Mouse (Mus musculus): ENCODE data around the gene Rad50. TPM values are rescaled to one million over a fixed set of nuclear protein-coding genes. Genes with fewer than 3 reads are reported as not detected.
A peak's percentile ranks its signal among the peaks of the same experiment; 100 is the strongest.

Rad50 gene
- polyA plus RNA-seq, 1 experiment from 2014 or later: 15.6 TPM

GRCm38 (mm10) chr11:53706236-53706933 is 734 bp downstream of the Rad50 start:
- TF ChIP-seq CTCF (IDR thresholded peaks at IDR 0.05; ENCODE audit: low read depth): no peak; the same call in 1 of the 2 replicates
- 5% methylated on average over 29 of the region's 29 CpGs for WGBS
- Histone ChIP-seq H3K4me1 (replicated peaks; ENCODE audit: control insufficient read depth, insufficient read depth, low read length) (no peaks in the 10 kb centered on the region), H3K9ac (ENCODE audit: low read depth, low read length) (peak overlapping the region; percentile 59), H3K27me3 (replicated peaks; ENCODE audit: control insufficient read depth, insufficient read depth, low read length) (no peaks in the 10 kb centered on the region), H3K27ac (ENCODE audit: low read depth, low read length) (peak overlapping the region; percentile 75), H3K4me2 (replicated peaks; ENCODE audit: low read depth) (peak overlapping the region; percentile 85), H3K36me3 (ENCODE audit: control insufficient read depth, insufficient read depth) (peaks cover 3% of the 10 kb centered on the region), H3K9me3 (ENCODE audit: control insufficient read depth) (no peaks in the 10 kb centered on the region), H3K4me3 (ENCODE audit: low read depth, low read length) (peak overlapping the region; percentile 72)
- peak; percentile 71 for ATAC-seq

GRCm38 (mm10) chr11:53699351-53699750 is 7.8 kb downstream of the Rad50 start:
- Histone ChIP-seq H3K4me1 (replicated peaks; ENCODE audit: control insufficient read depth, insufficient read depth, low read length) (no peaks in the 10 kb centered on the region), H3K27ac (ENCODE audit: low read depth, low read length) (no peak overlapping the region), H3K27me3 (replicated peaks; ENCODE audit: control insufficient read depth, insufficient read depth, low read length) (no peaks in the 10 kb centered on the region), H3K9ac (ENCODE audit: low read depth, low read length) (no peak overlapping the region), H3K36me3 (ENCODE audit: control insufficient read depth, insufficient read depth) (peaks cover 50% of the 10 kb centered on the region), H3K4me3 (ENCODE audit: low read depth, low read length) (no peak overlapping the region), H3K4me2 (replicated peaks; ENCODE audit: low read depth) (no peak overlapping the region), H3K9me3 (ENCODE audit: control insufficient read depth) (no peaks in the 10 kb centered on the region)
- no peak for ATAC-seq
- TF ChIP-seq CTCF (IDR thresholded peaks at IDR 0.05; ENCODE audit: low read depth): no peak
- WGBS: 94% methylated on average over 4 of the region's 4 CpGs

- no peak for ATAC-seq
- TF ChIP-seq CTCF (IDR thresholded peaks at IDR 0.05; ENCODE audit: low read depth): no peak
- no peaks in the 10 kb centered on the region for H3K27me3 ChIP-seq (replicated peaks; ENCODE audit: control insufficient read depth, insufficient read depth, low read length)
- H3K4me2 ChIP-seq (replicated peaks; ENCODE audit: low read depth): no peak overlapping the region
- H3K4me3 ChIP-seq (ENCODE audit: low read depth, low read length): no peak overlapping the region
- H3K9ac ChIP-seq (ENCODE audit: low read depth, low read length): no peak overlapping the region
- H3K9me3 ChIP-seq (ENCODE audit: control insufficient read depth): no peaks in the 10 kb centered on the region
- no peaks in the 10 kb centered on the region for H3K4me1 ChIP-seq (replicated peaks; ENCODE audit: control insufficient read depth, insufficient read depth, low read length)
- peaks cover 50% of the 10 kb centered on the region for H3K36me3 ChIP-seq (ENCODE audit: control insufficient read depth, insufficient read depth)
- H3K27ac ChIP-seq (ENCODE audit: low read depth, low read length): no peak overlapping the region
- 88% methylated on average over 2 of the region's 2 CpGs for WGBS
Observed at GRCm38 (mm10) chr11:53698521-53698920, 8.6 kb downstream of the Rad50 start.

- no peaks in the 10 kb centered on the region for H3K27me3 ChIP-seq (replicated peaks; ENCODE audit: control insufficient read depth, insufficient read depth, low read length)
- H3K9me3 ChIP-seq (ENCODE audit: control insufficient read depth): no peaks in the 10 kb centered on the region
- no peak overlapping the region for H3K4me2 ChIP-seq (replicated peaks; ENCODE audit: low read depth)
- ATAC-seq: no peak
- peaks cover 32% of the 10 kb centered on the region for H3K36me3 ChIP-seq (ENCODE audit: control insufficient read depth, insufficient read depth)
- no peak for TF ChIP-seq CTCF (IDR thresholded peaks at IDR 0.05; ENCODE audit: low read depth)
- WGBS: 74% methylated on average over 10 of the region's 10 CpGs
- no peak overlapping the region for H3K4me3 ChIP-seq (ENCODE audit: low read depth, low read length)
- H3K27ac ChIP-seq (ENCODE audit: low read depth, low read length): no peak overlapping the region
- H3K4me1 ChIP-seq (replicated peaks; ENCODE audit: control insufficient read depth, insufficient read depth, low read length): no peaks in the 10 kb centered on the region
- no peak overlapping the region for H3K9ac ChIP-seq (ENCODE audit: low read depth, low read length)
Observed at GRCm38 (mm10) chr11:53691979-53692378, 15.1 kb downstream of the Rad50 start.

- no peak overlapping the region for H3K4me2 ChIP-seq (replicated peaks; ENCODE audit: low read depth)
- no peaks in the 10 kb centered on the region for H3K27me3 ChIP-seq (replicated peaks; ENCODE audit: control insufficient read depth, insufficient read depth, low read length)
- ATAC-seq: no peak
- no peak overlapping the region for H3K9ac ChIP-seq (ENCODE audit: low read depth, low read length)
- H3K4me1 ChIP-seq (replicated peaks; ENCODE audit: control insufficient read depth, insufficient read depth, low read length): no peaks in the 10 kb centered on the region
- 85% methylated on average over 9 of the region's 9 CpGs for WGBS
- H3K4me3 ChIP-seq (ENCODE audit: low read depth, low read length): no peak overlapping the region
- H3K27ac ChIP-seq (ENCODE audit: low read depth, low read length): no peak overlapping the region
- H3K9me3 ChIP-seq (ENCODE audit: control insufficient read depth): no peaks in the 10 kb centered on the region
- TF ChIP-seq CTCF (IDR thresholded peaks at IDR 0.05; ENCODE audit: low read depth): no peak
- H3K36me3 ChIP-seq (ENCODE audit: control insufficient read depth, insufficient read depth): peaks cover 52% of the 10 kb centered on the region
Observed at GRCm38 (mm10) chr11:53682994-53683530, 24.1 kb downstream of the Rad50 start.

- Histone ChIP-seq H3K9ac (ENCODE audit: low read depth, low read length) (no peak overlapping the region), H3K27ac (ENCODE audit: low read depth, low read length) (no peak overlapping the region), H3K36me3 (ENCODE audit: control insufficient read depth, insufficient read depth) (peaks cover 50% of the 10 kb centered on the region), H3K9me3 (ENCODE audit: control insufficient read depth) (no peaks in the 10 kb centered on the region), H3K4me1 (replicated peaks; ENCODE audit: control insufficient read depth, insufficient read depth, low read length) (no peaks in the 10 kb centered on the region), H3K4me3 (ENCODE audit: low read depth, low read length) (no peak overlapping the region), H3K27me3 (replicated peaks; ENCODE audit: control insufficient read depth, insufficient read depth, low read length) (no peaks in the 10 kb centered on the region), H3K4me2 (replicated peaks; ENCODE audit: low read depth) (no peak overlapping the region)
- WGBS: 72% methylated on average over 2 of the region's 2 CpGs
- no peak for ATAC-seq
- no peak for TF ChIP-seq CTCF (IDR thresholded peaks at IDR 0.05; ENCODE audit: low read depth)
Observed at GRCm38 (mm10) chr11:53682170-53682569, 24.9 kb downstream of the Rad50 start.

Data from intestine, postnatal 0 days (tissue).